Mouse (Mus musculus) neural tube, embryonic 13.5 days (tissue): ENCODE data around the gene Sipa1l2. TPM values are rescaled to one million over a fixed set of nuclear protein-coding genes. Genes with fewer than 3 reads are reported as not detected.

Experiments used
- ATAC-seq: fragments of 200-750 bp; cut with Nextera tagmentation; 2 replicates; pipeline ENCODE4 v1.8.0; 2017; ENCODE audit warnings: low read depth, mild to moderate bottlenecking, moderate TSS enrichment, moderate library complexity
- H3K27ac ChIP-seq: fragments of 300-500 bp; sonication (generic); replicated peaks from 2 replicates; pipeline ENCODE4 v1.5.1; 2015; ENCODE audit warnings: moderate library complexity, mild to moderate bottlenecking, inconsistent platforms
- H3K27me3 ChIP-seq: fragments of 300-500 bp; sonication (generic); 2 replicates; pipeline ENCODE4 v1.6.1; 2015; ENCODE audit warnings: mild to moderate bottlenecking, inconsistent platforms
- H3K36me3 ChIP-seq: fragments of 300-500 bp; sonication (generic); 2 replicates; pipeline ENCODE4 v1.6.1; 2015; ENCODE audit warnings: mild to moderate bottlenecking, inconsistent platforms
- H3K4me1 ChIP-seq: fragments of 300-500 bp; sonication (generic); replicated peaks from 2 replicates; pipeline ENCODE4 v1.6.1; 2015; ENCODE audit warnings: inconsistent platforms
- H3K4me2 ChIP-seq: fragments of 300-500 bp; sonication (generic); 2 replicates; pipeline ENCODE4 v1.6.1; 2015; ENCODE audit warnings: inconsistent platforms, mild to moderate bottlenecking, moderate library complexity
- H3K4me3 ChIP-seq: fragments of 300-500 bp; sonication (generic); 2 replicates; pipeline ENCODE4 v1.5.1; 2015; ENCODE audit warnings: mild to moderate bottlenecking, inconsistent platforms
- H3K9ac ChIP-seq: fragments of 300-500 bp; sonication (generic); 2 replicates; pipeline ENCODE4 v1.6.1; 2015; ENCODE audit warnings: moderate library complexity, mild to moderate bottlenecking, inconsistent platforms
- H3K9me3 ChIP-seq: fragments of 300-500 bp; sonication (generic); 2 replicates; pipeline ENCODE4 v1.6.1; 2016; ENCODE audit warnings: inconsistent platforms
- WGBS: fragments of 180-500 bp; shearing (Covaris S2); methylation state at CpG from one replicate; pipeline ENCODE4 v1.1.7; 2015; 5-methylcytosine and 5-hydroxymethylcytosine counted together
- polyA plus RNA-seq: library from polyadenylated mRNA; unstranded; fragments of >200 nt; fragmentation: Nextera tagmentation; extraction: Ambion mirVana; gene quantifications from 2 replicates; pipeline ENCODE4 v1.2.1, GENCODE M21; 2015

The Sipa1l2 gene
- polyA plus RNA-seq, 1 experiment from 2014 or later = 19.7 TPM

DNA sequence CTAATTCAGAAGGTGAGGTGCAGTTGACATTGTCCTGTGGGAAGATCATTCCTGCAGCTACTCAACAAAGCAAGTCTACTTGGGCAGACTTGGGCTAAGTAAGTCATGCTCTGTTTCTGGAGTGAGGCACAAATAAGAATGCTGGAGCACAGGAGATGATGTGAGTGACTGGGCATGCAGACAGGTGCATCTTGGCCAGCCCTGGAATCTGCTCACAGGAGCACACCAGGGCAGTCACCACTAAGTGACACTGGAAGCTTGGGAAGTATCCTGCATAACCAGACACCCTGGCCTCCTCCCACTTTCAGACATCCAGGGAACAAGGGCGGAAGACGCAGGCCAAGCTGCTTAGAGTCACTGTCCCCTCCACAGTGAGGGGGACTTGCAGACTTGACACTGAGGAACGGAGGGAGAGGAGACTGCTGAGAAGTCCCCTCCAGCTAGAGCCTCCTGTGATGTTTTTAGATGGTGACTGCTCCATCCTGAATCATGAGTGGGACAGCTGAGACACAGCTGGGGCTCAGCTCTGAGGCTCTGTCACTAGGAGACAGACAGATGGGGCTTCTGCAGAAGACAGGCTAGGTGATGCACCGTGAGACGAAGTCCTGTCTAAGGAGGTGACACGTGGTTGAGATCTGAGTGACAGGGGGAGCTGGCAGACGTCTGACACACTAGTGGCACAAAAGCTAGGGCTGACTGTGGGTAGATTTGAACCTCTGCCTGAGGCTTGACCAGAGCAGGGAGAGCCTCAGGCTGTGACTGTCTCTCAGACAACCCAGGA is 134.1 kb downstream of the Sipa1l2 start:
- Histone ChIP-seq H3K27ac (no peak overlapping the region), H3K4me1 (peaks cover 14% of the 10 kb centered on the region; the same call in 1 of the 2 replicates), H3K27me3 (no peaks in the 10 kb centered on the region; the same call in 1 of the 2 replicates), H3K36me3 (peaks cover 67% of the 10 kb centered on the region), H3K9ac (no peak overlapping the region), H3K9me3 (no peaks in the 10 kb centered on the region), H3K4me2 (no peak overlapping the region), H3K4me3 (no peak overlapping the region)
- no peak for ATAC-seq
- 76% methylated on average over 7 of the region's 7 CpGs for WGBS

DNA sequence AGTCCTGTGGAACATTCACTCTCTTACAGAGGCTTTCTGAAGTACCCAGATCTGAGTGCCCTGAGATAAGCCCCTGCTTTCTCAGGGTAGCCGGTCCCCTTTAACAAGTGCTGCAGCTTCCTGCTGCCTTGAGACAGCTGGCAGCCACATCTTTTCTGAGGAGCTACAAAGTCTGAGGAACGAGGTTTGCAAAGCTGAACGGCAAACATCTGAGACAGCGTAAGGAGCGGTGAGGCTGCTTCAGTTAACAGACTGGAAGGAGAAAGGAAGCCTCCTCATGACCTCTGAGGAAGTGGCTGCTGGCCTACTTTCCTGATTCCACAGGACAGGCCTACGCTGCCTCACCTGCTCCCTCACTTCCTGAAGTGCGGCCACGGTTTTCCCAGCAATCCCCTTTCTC is 135.5 kb downstream of the Sipa1l2 start:
- Histone ChIP-seq H3K27ac (no peak overlapping the region), H3K4me3 (no peak overlapping the region), H3K9me3 (no peaks in the 10 kb centered on the region), H3K27me3 (peaks cover 5% of the 10 kb centered on the region; the same call in 1 of the 2 replicates), H3K36me3 (peaks cover 61% of the 10 kb centered on the region), H3K4me1 (peaks cover 19% of the 10 kb centered on the region), H3K4me2 (no peak overlapping the region), H3K9ac (no peak overlapping the region)
- ATAC-seq = no peak
- 80% methylated on average over 8 of the region's 8 CpGs for WGBS

DNA sequence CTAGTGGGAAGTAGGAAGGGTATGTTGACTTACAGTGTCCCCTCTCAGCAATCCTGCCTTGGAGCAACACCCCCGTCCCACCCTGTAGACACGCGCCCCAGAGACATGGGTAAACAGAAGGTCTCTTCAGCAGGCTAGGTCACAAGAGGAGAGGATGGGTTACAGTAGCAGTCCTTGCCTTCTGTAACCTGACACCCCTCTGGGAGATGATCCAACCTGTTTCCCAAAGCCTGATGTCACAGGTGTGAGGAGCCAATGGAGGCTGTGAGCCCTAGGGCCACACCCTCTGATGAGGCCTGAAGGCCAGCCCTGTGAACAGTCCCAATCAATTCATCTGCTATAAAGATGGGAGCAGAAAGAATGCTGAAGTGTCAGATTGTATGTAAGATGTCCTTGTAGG is 138.3 kb downstream of the Sipa1l2 start:
- Histone ChIP-seq H3K36me3 (peaks cover 44% of the 10 kb centered on the region), H3K27ac (no peak overlapping the region), H3K9ac (no peak overlapping the region), H3K4me2 (no peak overlapping the region), H3K27me3 (0 out of 2 replicates have a peak, but pooled peaks cover 5% of the 10 kb centered on the region), H3K4me3 (no peak overlapping the region), H3K9me3 (no peaks in the 10 kb centered on the region), H3K4me1 (peaks cover 36% of the 10 kb centered on the region)
- WGBS = 61% methylated on average over 3 of the region's 3 CpGs
- no peak for ATAC-seq

- no peak overlapping the region for H3K4me3 ChIP-seq
These were observed 138.8 kb downstream of the Sipa1l2 start for GRCm38 (mm10) chr8:125430796-125431195.

GRCm38 (mm10) chr8:125428979-125429690 is 140.5 kb downstream of the Sipa1l2 start:
- Histone ChIP-seq H3K4me2 (no peak overlapping the region), H3K4me1 (peaks cover 33% of the 10 kb centered on the region), H3K4me3 (no peak overlapping the region), H3K9me3 (no peaks in the 10 kb centered on the region), H3K36me3 (peaks cover 40% of the 10 kb centered on the region), H3K9ac (no peak overlapping the region), H3K27me3 (0 out of 2 replicates have a peak, but pooled peaks cover 5% of the 10 kb centered on the region), H3K27ac (peak overlapping the region; percentile 65; the same call in 1 of the 2 replicates)
- 19% methylated on average over 8 of the region's 8 CpGs for WGBS
- ATAC-seq = no peak

More at GRCm38 (mm10) chr8:125430796-125431195, 138.8 kb downstream of the Sipa1l2 start:
- H3K27me3 ChIP-seq = 0 out of 2 replicates have a peak, but pooled peaks cover 5% of the 10 kb centered on the region
- H3K27ac ChIP-seq = no peak overlapping the region
- H3K9ac ChIP-seq = no peak overlapping the region
- H3K4me1 ChIP-seq = peaks cover 36% of the 10 kb centered on the region
- ATAC-seq = no peak
- WGBS = 95% methylated on average over 5 of the region's 5 CpGs
- H3K9me3 ChIP-seq = no peaks in the 10 kb centered on the region
- no peak overlapping the region for H3K4me2 ChIP-seq
- peaks cover 44% of the 10 kb centered on the region for H3K36me3 ChIP-seq

DNA sequence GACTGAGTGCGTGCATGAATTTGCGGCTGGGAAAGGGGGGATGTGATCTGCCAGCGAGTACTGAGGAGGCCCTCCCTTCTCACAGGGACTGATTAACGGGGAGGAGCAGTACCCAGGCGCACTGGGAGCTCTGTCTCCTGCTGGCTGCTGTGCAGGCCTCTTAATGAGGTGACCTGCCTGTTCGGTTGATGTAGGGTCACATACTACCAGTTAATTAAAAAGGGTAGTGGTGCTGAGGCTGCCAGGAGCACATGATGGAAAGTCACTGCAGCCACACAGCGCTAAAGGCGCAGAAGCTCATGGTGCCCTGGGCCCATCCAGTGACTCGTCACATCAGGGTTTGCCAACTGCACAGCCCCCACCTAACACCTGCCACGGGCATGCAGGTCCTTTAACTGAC is 145.7 kb downstream of the Sipa1l2 start:
- H3K4me1 ChIP-seq = peaks cover 43% of the 10 kb centered on the region
- ATAC-seq = peak; percentile 62

DNA sequence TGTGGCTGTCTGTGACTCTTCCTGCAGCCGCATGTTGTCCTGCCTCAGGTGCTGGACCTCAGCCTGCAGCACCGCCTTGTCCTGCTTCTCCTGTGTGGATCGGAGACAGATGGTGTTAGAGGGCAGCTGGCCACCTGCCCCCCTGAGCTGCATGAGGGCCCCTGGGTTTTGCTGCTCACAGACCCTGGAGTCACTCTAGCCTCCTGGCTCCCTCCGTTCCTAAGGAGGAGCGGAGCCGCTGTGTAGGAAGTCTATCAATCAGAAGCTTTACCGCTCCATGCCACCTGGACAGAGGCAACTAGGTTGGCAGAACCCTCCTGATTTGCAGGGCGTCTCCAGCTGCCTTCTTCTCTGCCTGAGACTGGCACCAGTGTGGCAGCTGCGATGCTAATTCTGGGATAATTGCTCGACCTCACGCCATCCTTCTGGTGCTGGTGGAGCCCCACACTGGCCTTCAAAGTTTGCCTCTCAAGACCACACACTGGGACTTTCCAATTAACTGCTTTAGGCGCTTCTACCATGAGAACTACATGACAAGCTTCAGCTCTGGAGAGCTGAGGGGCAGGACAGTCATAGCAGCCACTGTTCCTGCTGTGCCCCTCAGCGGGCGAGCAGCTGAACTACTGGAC is 150.3 kb downstream of the Sipa1l2 start:
- H3K4me3 ChIP-seq = no peak overlapping the region
- H3K4me1 ChIP-seq = peaks cover 22% of the 10 kb centered on the region
- H3K36me3 ChIP-seq = peaks cover 48% of the 10 kb centered on the region
- H3K9ac ChIP-seq = no peak overlapping the region
- no peak overlapping the region for H3K4me2 ChIP-seq
- WGBS = 74% methylated on average over 14 of the region's 14 CpGs
- no peak for ATAC-seq
- no peaks in the 10 kb centered on the region for H3K9me3 ChIP-seq
- no peaks in the 10 kb centered on the region for H3K27me3 ChIP-seq
- H3K27ac ChIP-seq = no peak overlapping the region; the same call in 1 of the 2 replicates

More for the DNA sequence above, 145.7 kb downstream of the Sipa1l2 start:
- Histone ChIP-seq H3K4me3 (no peak overlapping the region), H3K36me3 (peaks cover 38% of the 10 kb centered on the region), H3K9ac (no peak overlapping the region), H3K27me3 (no peaks in the 10 kb centered on the region), H3K9me3 (no peaks in the 10 kb centered on the region), H3K27ac (no peak overlapping the region), H3K4me2 (no peak overlapping the region)
- 47% methylated on average over 10 of the region's 10 CpGs for WGBS

GRCm38 (mm10) chr8:125416146-125416545 is 153.5 kb downstream of the Sipa1l2 start:
- Histone ChIP-seq H3K4me3 (no peak overlapping the region), H3K36me3 (peaks cover 31% of the 10 kb centered on the region), H3K4me1 (peaks cover 21% of the 10 kb centered on the region), H3K9ac (no peak overlapping the region), H3K27ac (no peak overlapping the region), H3K9me3 (no peaks in the 10 kb centered on the region), H3K4me2 (no peak overlapping the region), H3K27me3 (no peaks in the 10 kb centered on the region)
- no peak for ATAC-seq
- 87% methylated on average over 6 of the region's 6 CpGs for WGBS

GRCm38 (mm10) chr8:125414651-125415050 is 155.0 kb downstream of the Sipa1l2 start:
- 88% methylated on average over 8 of the region's 8 CpGs for WGBS
- no peak for ATAC-seq
- H3K36me3 ChIP-seq = peaks cover 22% of the 10 kb centered on the region
- H3K27me3 ChIP-seq = no peaks in the 10 kb centered on the region
- H3K9ac ChIP-seq = no peak overlapping the region
- no peak overlapping the region for H3K4me3 ChIP-seq
- no peak overlapping the region for H3K27ac ChIP-seq
- no peaks in the 10 kb centered on the region for H3K9me3 ChIP-seq
- H3K4me2 ChIP-seq = no peak overlapping the region
- H3K4me1 ChIP-seq = peaks cover 21% of the 10 kb centered on the region

DNA sequence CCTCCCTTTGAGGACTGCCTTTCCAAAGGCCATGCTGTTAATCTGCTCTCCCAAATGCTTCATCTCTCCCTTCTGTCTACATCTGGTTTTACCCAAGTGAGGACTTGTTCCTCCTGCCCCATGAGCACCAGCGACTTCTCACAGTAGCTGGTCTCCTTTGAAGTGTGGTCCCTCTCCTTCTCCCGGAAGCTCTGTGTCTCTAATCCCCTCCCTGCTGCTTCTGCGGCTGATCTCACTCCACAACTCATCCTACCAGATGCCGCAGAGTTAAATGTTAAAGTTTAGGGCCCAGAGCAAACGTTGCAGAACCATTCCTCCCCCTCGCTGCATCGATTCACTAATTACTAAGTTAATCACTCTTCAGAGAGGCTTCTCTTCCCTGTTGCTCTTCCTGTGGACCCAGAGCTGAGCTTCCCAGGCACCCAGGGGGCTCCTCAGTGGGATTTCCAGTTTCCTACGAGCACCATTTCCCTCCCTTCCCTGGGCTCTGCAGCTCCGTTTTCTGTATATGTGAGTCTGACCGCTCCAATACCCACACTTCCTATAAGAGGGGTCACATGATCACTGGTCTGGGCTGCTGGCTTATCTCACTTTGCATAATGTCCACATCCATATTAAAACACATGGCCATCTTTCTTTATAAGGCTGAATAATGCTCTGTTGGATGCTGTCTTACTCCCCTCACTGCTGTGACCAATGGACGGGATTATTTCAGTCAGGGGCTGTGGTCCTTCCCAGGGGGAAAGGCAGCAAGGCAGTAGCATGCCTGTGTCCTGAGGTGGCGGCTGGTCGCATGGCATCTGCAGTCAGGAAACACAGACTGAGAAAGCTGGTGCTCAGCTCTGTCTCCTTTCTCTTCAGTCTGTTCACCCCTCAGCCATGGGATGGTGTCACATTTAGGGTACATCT is 156.4 kb downstream of the Sipa1l2 start:
- no peaks in the 10 kb centered on the region for H3K9me3 ChIP-seq
- 26% methylated on average over 13 of the region's 13 CpGs for WGBS
- no peak for ATAC-seq
- H3K27ac ChIP-seq = no peak overlapping the region
- H3K4me3 ChIP-seq = no peak overlapping the region
- no peaks in the 10 kb centered on the region for H3K27me3 ChIP-seq
- H3K9ac ChIP-seq = peak overlapping the region; percentile 13; the same call in 1 of the 2 replicates
- peaks cover 11% of the 10 kb centered on the region for H3K4me1 ChIP-seq
- H3K4me2 ChIP-seq = no peak overlapping the region
- 0 out of 2 replicates have a peak, but pooled peaks cover 8% of the 10 kb centered on the region for H3K36me3 ChIP-seq

- 75% methylated on average over 5 of the region's 5 CpGs for WGBS
These were observed 159.0 kb downstream of the Sipa1l2 start for GRCm38 (mm10) chr8:125410646-125411045.

More at GRCm38 (mm10) chr8:125410646-125411045, 159.0 kb downstream of the Sipa1l2 start:
- Histone ChIP-seq H3K9me3 (peaks cover 1% of the 10 kb centered on the region; the same call in 1 of the 2 replicates), H3K4me3 (no peak overlapping the region), H3K27ac (0 out of 2 replicates have a peak overlapping the region, but pooled peaks have one; percentile 18), H3K9ac (no peak overlapping the region), H3K4me2 (no peak overlapping the region), H3K4me1 (peaks cover 26% of the 10 kb centered on the region), H3K27me3 (no peaks in the 10 kb centered on the region), H3K36me3 (no peaks in the 10 kb centered on the region)
- ATAC-seq = no peak
